Mouse (Mus musculus) G1E (cell line): ENCODE data around the gene Olfr155.

Experiments
- CTCF ChIP-seq: IDR thresholded peaks from 2 replicates; pipeline ENCODE4 v1.5.1; 2012; ENCODE audit warnings: low read depth, low read length, inconsistent platforms, mixed read lengths
- GATA1 ChIP-seq: IDR thresholded peaks from 2 replicates; pipeline ENCODE4 v1.6.1; 2012; ENCODE audit warnings: borderline replicate concordance, low read length, inconsistent platforms, mixed read lengths
- POLR2AphosphoS5 ChIP-seq: IDR thresholded peaks from 2 replicates; pipeline ENCODE4 v1.6.1; 2012; ENCODE audit warnings: low read depth, low read length, inconsistent platforms; ENCODE audit not compliant: insufficient replicate concordance
- TAL1 ChIP-seq: conservative IDR thresholded peaks from 2 replicates; pipeline ENCODE4 v1.6.1; 2012; ENCODE audit warnings: low read depth, low read length, inconsistent platforms, mixed read lengths

GRCm38 (mm10) chr4:43891247-43891646 lies 39.9 kb downstream of the Olfr155 start:
- TF ChIP-seq CTCF (no peak), TAL1 (no peak), GATA1 (no peak), POLR2AphosphoS5 (no peak)
